Mouse (Mus musculus): ENCODE results near the gene Tcfl5. TPM values are rescaled to one million over a fixed set of nuclear protein-coding genes. Genes with fewer than 3 reads are reported as not detected.

The Tcfl5 gene
- total RNA-seq, 2 experiments from 2014 or later: 0.25 TPM; not detected in 1

GRCm38 (mm10) chr2:180600569-180601021 lies 41.9 kb downstream of the Tcfl5 start:
- DNase-seq: no peak
- intact Hi-C loops (cut with DNase I): no loop called here

DNA sequence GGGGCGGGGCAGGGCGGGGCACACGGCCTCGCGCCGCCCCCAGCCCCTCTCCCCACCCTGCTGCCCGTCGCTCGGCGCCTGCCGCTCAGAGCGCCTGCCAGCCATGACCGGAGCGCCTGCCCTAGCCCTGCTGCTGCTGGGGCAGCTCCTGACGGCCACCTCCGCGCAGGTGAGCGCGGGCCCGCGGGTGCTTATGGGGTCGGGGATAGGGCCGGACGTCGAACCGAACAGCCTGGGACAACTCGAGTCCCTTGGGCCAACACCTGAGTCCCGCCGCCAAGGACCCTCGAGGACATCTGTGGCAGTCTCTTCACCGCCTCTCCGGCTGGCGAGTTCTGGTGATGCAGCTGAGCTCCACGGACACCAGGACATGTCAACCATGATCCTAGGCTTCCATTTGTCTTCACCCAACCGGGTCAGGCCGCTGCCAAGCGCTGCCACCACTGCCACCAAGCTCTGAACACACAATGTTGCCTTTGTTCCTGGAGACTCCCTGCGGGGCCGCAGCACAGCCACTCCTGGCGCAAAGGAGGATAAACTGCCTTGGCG lies 44.3 kb downstream of the Tcfl5 start:
- intact Hi-C loops (cut with DNase I): no loop called here
- DNase-seq: no peak

DNA sequence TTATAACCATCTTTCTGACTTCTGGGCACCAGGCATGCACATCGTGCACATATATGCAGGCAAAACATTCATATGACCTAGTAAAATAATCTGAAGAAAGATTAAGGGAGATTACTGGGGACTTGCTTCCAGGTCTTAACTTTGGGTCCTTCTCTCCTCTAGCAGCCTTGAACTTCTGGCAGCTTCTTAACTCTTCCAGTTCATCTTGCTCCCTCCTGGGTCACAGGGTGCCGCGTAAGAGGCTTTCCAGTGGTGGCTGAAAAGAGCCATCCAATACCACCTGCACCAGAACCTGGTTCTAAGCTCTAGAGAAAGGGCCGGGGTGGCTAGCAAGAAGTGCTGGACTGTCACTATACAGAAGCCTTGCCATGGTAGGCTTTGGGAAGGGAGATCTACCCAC lies 45.0 kb downstream of the Tcfl5 start, which contains the start of gene Col9a3:
Gene Col9a3 (plus strand): TSS at position 301 of the 400 bp plus-strand sequence.
- intact Hi-C loops (cut with DNase I): no loop called here
- no peak for DNase-seq

DNA sequence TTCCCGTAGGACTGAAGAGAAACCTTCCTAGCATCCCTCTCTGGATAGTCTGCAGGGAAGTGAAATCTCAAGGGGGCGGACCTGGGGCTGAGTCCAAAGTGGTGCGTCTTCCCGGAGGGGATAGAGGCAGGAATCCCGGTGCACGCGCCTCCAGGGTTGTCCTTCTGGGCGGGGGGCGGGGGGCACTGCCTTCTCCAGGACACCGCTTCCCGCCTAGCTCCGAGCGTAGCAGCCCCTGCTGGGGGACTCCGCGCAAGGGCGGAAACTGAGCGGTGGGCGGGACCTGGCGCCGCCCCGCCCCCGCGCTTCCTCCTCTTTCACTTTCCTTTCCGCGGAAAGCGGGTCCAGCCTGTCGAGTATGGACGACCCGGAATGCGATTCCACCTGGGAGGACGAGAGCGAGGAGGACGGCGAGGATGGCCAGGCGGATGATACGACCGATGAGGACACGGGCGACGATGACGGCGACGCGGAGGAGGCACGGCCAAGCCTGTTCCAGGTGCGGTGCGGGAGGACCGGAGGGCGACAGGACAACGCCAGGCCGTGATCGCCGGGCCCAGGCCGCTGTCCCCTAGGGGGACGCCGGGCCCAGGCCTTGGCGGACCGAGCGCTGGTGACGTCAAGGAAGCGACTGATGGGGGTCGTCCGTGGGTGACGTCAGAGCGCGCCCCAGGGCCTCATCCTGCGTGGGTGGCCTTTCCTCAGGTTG lies 53.2 kb downstream of the Tcfl5 start, which contains the start of gene Ogfr:
Gene Ogfr (plus strand): TSS at position 123 of the 709 bp plus-strand sequence.
- peak; percentile 83 to 89 for DNase-seq
- intact Hi-C loops (cut with DNase I): no loop called here

- intact Hi-C loops (cut with DNase I): no loop called here
- no peak for DNase-seq
Observed at GRCm38 (mm10) chr2:180588736-180589122, 53.8 kb downstream of the Tcfl5 start.

DNA sequence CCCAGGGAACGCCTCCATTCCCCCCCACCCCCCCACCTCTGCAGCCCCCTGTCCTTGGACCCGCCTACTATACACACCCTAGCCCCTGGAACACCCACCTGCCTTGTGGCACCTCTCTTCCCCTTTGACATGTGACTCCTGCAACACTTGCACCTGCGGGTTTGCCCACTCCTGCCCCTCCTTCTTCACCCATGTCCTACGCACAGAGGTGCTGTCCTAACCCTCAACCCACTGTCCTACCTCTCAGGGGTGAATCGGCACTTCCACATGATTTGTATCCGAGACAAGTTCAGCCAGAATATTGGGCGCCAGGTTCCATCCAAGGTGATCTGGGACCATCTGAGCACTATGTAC lies 59.4 kb downstream of the Tcfl5 start:
- DNase-seq: no peak

DNA sequence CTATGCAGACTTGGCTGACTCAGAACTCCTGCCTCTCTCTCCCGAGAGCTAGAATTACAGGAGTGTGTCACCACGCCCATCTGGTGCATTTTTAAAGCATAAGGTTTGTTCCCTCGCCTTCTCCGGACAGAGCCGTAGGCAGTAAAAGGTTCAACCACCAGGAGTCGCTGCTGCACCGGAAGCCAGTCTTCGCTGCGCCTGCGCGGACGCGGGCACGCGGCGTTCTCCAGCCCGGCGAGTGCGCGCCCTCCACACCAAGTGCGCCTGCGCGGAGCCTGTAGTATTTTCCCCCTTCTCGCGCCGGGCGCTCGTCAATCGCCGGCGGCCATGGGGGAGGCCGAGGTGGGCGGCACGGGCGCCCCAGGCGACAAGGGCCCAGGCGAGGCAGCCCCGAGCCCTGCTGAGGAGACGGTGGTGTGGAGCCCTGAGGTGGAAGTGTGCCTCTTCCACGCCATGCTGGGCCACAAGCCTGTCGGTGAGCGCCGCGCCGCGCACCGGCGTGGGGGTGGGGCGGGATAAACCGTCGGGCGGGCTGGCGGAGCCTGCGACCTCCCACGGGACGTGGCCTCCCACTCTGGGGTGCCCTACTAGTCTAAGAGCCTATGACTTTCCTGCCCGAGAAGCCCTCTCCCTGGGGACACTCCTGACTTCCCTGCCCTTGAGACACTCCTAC lies 59.9 kb downstream of the Tcfl5 start:
- intact Hi-C loops (cut with DNase I): loop anchor here (1.0 to 5.0 kb wide), 2 partner anchors 163 to 195 kb away; partner anchors contain the start of gene Bhlhe23
- DNase-seq: peak; percentile 99

More for the DNA sequence above, 59.4 kb downstream of the Tcfl5 start:
- intact Hi-C loops (cut with DNase I): loop anchor here (5.0 kb wide), 1 partner anchor 194 kb away; the partner anchor contains the start of gene Bhlhe23

- intact Hi-C loops (cut with DNase I): loop anchor here (5.0 kb wide), 1 partner anchor 196 kb away; the partner anchor contains the start of gene Bhlhe23
- no peak for DNase-seq
Observed at GRCm38 (mm10) chr2:180581002-180581401, 61.5 kb downstream of the Tcfl5 start, which contains the start of gene Mrgbp. TSS of gene Mrgbp (plus strand) at chr2:180581304.

- intact Hi-C loops (cut with DNase I): loop anchor here (1.0 to 5.0 kb wide), 5 partner anchors 12 to 301 kb away; no protein-coding TSS in a partner anchor
- peak; percentile 72 to 81 for DNase-seq
Observed at GRCm38 (mm10) chr2:180578686-180579085, 63.8 kb downstream of the Tcfl5 start.

DNA sequence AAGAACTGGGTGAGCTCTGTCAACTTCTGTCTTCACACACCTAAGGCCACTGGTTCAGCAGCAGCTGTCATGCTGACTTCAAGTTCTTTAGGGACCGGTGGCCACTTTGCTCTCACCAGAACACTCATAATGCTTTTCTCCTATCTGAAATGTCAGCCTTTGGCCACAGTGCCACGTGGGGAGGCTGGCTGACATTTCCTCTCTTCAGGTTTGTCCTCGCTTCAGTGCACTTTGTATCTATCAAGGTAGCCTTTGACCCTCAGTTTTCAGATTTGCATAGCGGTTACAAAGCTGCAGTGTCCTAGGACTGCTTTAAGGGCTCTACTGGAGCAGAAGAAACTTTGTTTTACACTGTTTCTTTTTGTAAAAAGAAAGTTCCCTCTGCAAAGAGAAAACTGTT lies 66.0 kb downstream of the Tcfl5 start:
- intact Hi-C loops (cut with DNase I): loop anchor here (5.0 kb wide), 2 partner anchors 149 to 299 kb away; no protein-coding TSS in a partner anchor
- DNase-seq: no peak

Other genes starting within 250 kb of the Tcfl5 start
- gene Slco4a1, start 186.5 kb downstream of the Tcfl5 start, total RNA-seq (2021): under 1 TPM in 1 of 2 experiments, not detected in 1; 0.08 TPM
- not detected for gene Ntsr1, start 142.7 kb downstream of the Tcfl5 start, total RNA-seq (2021)
- gene Mrgbp, start 61.4 kb downstream of the Tcfl5 start, total RNA-seq (2021): 10 to 100 TPM; 13.1 to 13.7 TPM
- 10 to 100 TPM; 35.1 to 39.6 TPM for gene Ogfr, start 53.5 kb downstream of the Tcfl5 start, total RNA-seq (2021)
- gene Col9a3, start 44.9 kb downstream of the Tcfl5 start, total RNA-seq (2021): under 1 TPM in 1 of 2 experiments, not detected in 1; 0.47 TPM
- gene Dido1, start 67.3 kb upstream of the Tcfl5 start, total RNA-seq (2021): 10 to 100 TPM; 24.4 to 29.0 TPM
- gene Gid8, start 67.4 kb upstream of the Tcfl5 start, total RNA-seq (2021): 10 to 100 TPM; 59.4 to 60.5 TPM
- under 1 TPM in 1 of 2 experiments, not detected in 1; 0.38 TPM for gene Slc17a9, start 82.6 kb upstream of the Tcfl5 start, total RNA-seq (2021)
- gene Bhlhe23, start 134.2 kb upstream of the Tcfl5 start, total RNA-seq (2021): not detected

Data from heart, postnatal 36 days (tissue).